ENCODE assay signal across 10 mouse cellular contexts in genomic region chr10:3512620-3513305, GRCm38 (mm10). TPM values are rescaled to one million over a fixed set of nuclear protein-coding genes. Genes with fewer than 3 reads are reported as not detected.
DNase-seq lines count a peak whose midpoint lies in the region; ATAC-seq and TF ChIP-seq lines count a peak whose summit lies in the region.
"Had no signal": no experiment of that assay in that cellular context is flagged by ENCODE, and none has a peak within 500 bp of the region (broad histone marks: within the 10 kb centered on the region; RNA-seq: fewer than 3 reads in every experiment).

No protein-coding gene starts in this region.

- no peaks in the 10 kb centered on the region for H3K79me2 ChIP-seq in MEL (ENCODE audit: control insufficient read depth, insufficient read depth, low read length, poor library complexity)

- DNase-seq in gastrocnemius, postnatal 14 days = peak; percentile 8
- no peak for DNase-seq in gastrocnemius, postnatal 4 days (ENCODE audit: low spot score in 2 of 2)
- peak; percentile 40 for DNase-seq in lung, embryonic 14.5 days
- no peak for DNase-seq in lung, adult 18-20 months
- DNase-seq in MEL (ENCODE audit: low read depth, low spot score) = peak; percentile 28
- DNase-seq in liver, postnatal 0 days = no peak
- DNase-seq: heart, postnatal 14 days had no signal

- TF ChIP-seq RAD21 in MEL (IDR thresholded peaks at IDR 0.05; ENCODE audit: low read depth, low read length) = no peak

- no peak overlapping the region for H3K9ac ChIP-seq in lung, embryonic 14.5 days
- no peak overlapping the region for H3K9ac ChIP-seq in MEL (ENCODE audit: control insufficient read depth, low read depth, low read length, poor library complexity, severe bottlenecking)
- H3K9ac ChIP-seq in liver, postnatal 0 days (replicated peaks) = no peak overlapping the region
- no peak overlapping the region for H3K9ac ChIP-seq in heart, embryonic 12.5 days
- H3K9ac ChIP-seq: embryonic facial prominence, embryonic 12.5 days had no signal

- H3K4me1 ChIP-seq in lung, embryonic 14.5 days (ENCODE audit: insufficient read depth) = peaks cover 7% of the 10 kb centered on the region; the same call in 1 of the 2 replicates
- no peaks in the 10 kb centered on the region for H3K4me1 ChIP-seq in MEL (ENCODE audit: control insufficient read depth in 1 of 2, insufficient read depth in 2 of 2, low read length in 2 of 2)
- H3K4me1 ChIP-seq in liver, postnatal 0 days (ENCODE audit: insufficient read depth) = no peaks in the 10 kb centered on the region
- peaks cover 53% of the 10 kb centered on the region for H3K4me1 ChIP-seq in heart, embryonic 12.5 days (replicated peaks)

- no peak overlapping the region for H3K4me3 ChIP-seq in lung, embryonic 14.5 days (ENCODE audit: low read depth, low read length)
- H3K4me3 ChIP-seq in MEL (ENCODE audit: control insufficient read depth in 1 of 2, insufficient read depth in 1 of 2, low read depth in 2 of 2, low read length in 2 of 2) = no peak overlapping the region
- H3K4me3 ChIP-seq in liver, postnatal 0 days (ENCODE audit: low read depth, low read length) = no peak overlapping the region
- H3K4me3 ChIP-seq in heart, embryonic 12.5 days = no peak overlapping the region
- H3K4me3 ChIP-seq: embryonic facial prominence, embryonic 12.5 days had no signal

- no peak for ATAC-seq in lung, embryonic 14.5 days (ENCODE audit: insufficient read depth)
- ATAC-seq in liver, postnatal 0 days = no peak
- ATAC-seq in monocyte, adult 5-6 weeks (replicated peaks; ENCODE audit: insufficient number of reproducible peaks, low FRiP score, low TSS enrichment, poor library complexity, severe bottlenecking) = no peak
- no peak for ATAC-seq in heart, embryonic 12.5 days (ENCODE audit: insufficient number of reproducible peaks, low FRiP score)

- no peaks in the 10 kb centered on the region for H3K36me3 ChIP-seq in lung, embryonic 14.5 days (ENCODE audit: insufficient read depth)
- no peaks in the 10 kb centered on the region for H3K36me3 ChIP-seq in MEL (ENCODE audit: control insufficient read depth in 1 of 2, insufficient read depth in 2 of 2, low read length in 2 of 2)
- H3K36me3 ChIP-seq in liver, postnatal 0 days (replicated peaks; ENCODE audit: insufficient read depth, low read length) = no peaks in the 10 kb centered on the region
- no peaks in the 10 kb centered on the region for H3K36me3 ChIP-seq in heart, embryonic 12.5 days
- H3K36me3 ChIP-seq: embryonic facial prominence, embryonic 12.5 days had no signal

- TF ChIP-seq POLR2A in MEL (IDR thresholded peaks at IDR 0.05; ENCODE audit: control insufficient read depth in 1 of 2, insufficient read depth in 1 of 2, low read depth in 1 of 2, low read length in 2 of 2, poor library complexity in 1 of 2) = no peak

- peak; percentile 35; the same call in 1 of the 2 replicates for TF ChIP-seq CTCF in lung, embryonic 14.5 days (IDR thresholded peaks at IDR 0.05; ENCODE audit: low read depth)
- TF ChIP-seq CTCF in MEL (IDR thresholded peaks at IDR 0.05 in 2 of 3, conservative IDR thresholded peaks at IDR 0.05 in 1 of 3; ENCODE audit: control insufficient read depth in 1 of 3, insufficient read depth in 1 of 3, low read depth in 2 of 3, low read length in 3 of 3, poor library complexity in 1 of 3, severe bottlenecking in 1 of 3) = peak; percentile 28 to 44 (median 33); a peak in 5 of 6 replicates
- peak; percentile 36 for TF ChIP-seq CTCF in liver, postnatal 0 days (IDR thresholded peaks at IDR 0.05; ENCODE audit: low read depth)

- WGBS in lung, embryonic 14.5 days = 78% methylated on average over 8 of the region's 8 CpGs
- 65% methylated on average over 8 of the region's 8 CpGs for WGBS in liver, postnatal 0 days (ENCODE audit: insufficient replicate concordance)
- 78% methylated on average over 8 of the region's 8 CpGs for WGBS in heart, embryonic 12.5 days

- intact Hi-C loops in gastrocnemius, postnatal 14 days (cut with DNase I; ENCODE audit: low total_unique reads) = no loop called here

- no peak overlapping the region for H3K4me2 ChIP-seq in lung, embryonic 14.5 days
- no peak overlapping the region for H3K4me2 ChIP-seq in liver, postnatal 0 days (ENCODE audit: low read depth, low read length)
- no peak overlapping the region for H3K4me2 ChIP-seq in heart, embryonic 12.5 days
- H3K4me2 ChIP-seq: embryonic facial prominence, embryonic 12.5 days had no signal

- H3K27me3 ChIP-seq in lung, embryonic 14.5 days (ENCODE audit: insufficient read depth, low read length) = no peaks in the 10 kb centered on the region
- H3K27me3 ChIP-seq in MEL (ENCODE audit: control insufficient read depth in 1 of 2, insufficient read depth in 2 of 2, low read length in 2 of 2) = no peaks in the 10 kb centered on the region
- no peaks in the 10 kb centered on the region for H3K27me3 ChIP-seq in liver, postnatal 0 days (ENCODE audit: insufficient read depth, low read length)
- no peaks in the 10 kb centered on the region for H3K27me3 ChIP-seq in heart, embryonic 12.5 days (replicated peaks)
- H3K27me3 ChIP-seq: embryonic facial prominence, embryonic 12.5 days had no signal

- TF ChIP-seq EP300 in MEL (IDR thresholded peaks at IDR 0.05; ENCODE audit: low read depth in 1 of 2, low read length in 2 of 2) = no peak
- no peak for TF ChIP-seq EP300 in liver, postnatal 0 days (IDR thresholded peaks at IDR 0.05; ENCODE audit: low read depth)

- H3K27ac ChIP-seq in lung, embryonic 14.5 days (ENCODE audit: low read depth) = no peak overlapping the region
- H3K27ac ChIP-seq in MEL (ENCODE audit: control insufficient read depth, low read depth, low read length) = no peak overlapping the region
- no peak overlapping the region for H3K27ac ChIP-seq in liver, postnatal 0 days (ENCODE audit: low read depth)
- no peak overlapping the region for H3K27ac ChIP-seq in heart, embryonic 12.5 days (ENCODE audit: poor library complexity, severe bottlenecking)
- H3K27ac ChIP-seq: embryonic facial prominence, embryonic 12.5 days had no signal

- no peaks in the 10 kb centered on the region for H3K9me3 ChIP-seq in lung, embryonic 14.5 days (ENCODE audit: low read depth, low read length)
- H3K9me3 ChIP-seq in MEL (replicated peaks; ENCODE audit: insufficient read depth, low read length) = no peaks in the 10 kb centered on the region
- no peaks in the 10 kb centered on the region for H3K9me3 ChIP-seq in liver, postnatal 0 days (ENCODE audit: low read length)
- H3K9me3 ChIP-seq in heart, embryonic 12.5 days (replicated peaks) = no peaks in the 10 kb centered on the region
- H3K9me3 ChIP-seq: embryonic facial prominence, embryonic 12.5 days had no signal

TF ChIP-seq in MEL, 35 proteins besides CTCF, POLR2A, EP300 and RAD21:
- TF ChIP-seq HCFC1 (IDR thresholded peaks at IDR 0.05; ENCODE audit: low read depth, low read length) (no peak), SMC3 (IDR thresholded peaks at IDR 0.05; ENCODE audit: low read depth, low read length) (peak; percentile 53)

RNA-seq across cellular contexts. Expression of gene Iyd, which starts 27.3 kb away (rescaled TPM):
- total RNA-seq in gastrocnemius, postnatal 14 days (2021) = not detected
- under 1 TPM; 0.62 to 0.66 TPM for total RNA-seq in gastrocnemius, postnatal 4 days (2021)
- 0.67 and 0.85 TPM in 2 replicates for polyA plus RNA-seq in lung, embryonic 14.5 days (2014; fragmentation: Nextera tagmentation; extraction: Ambion mirVana)
- total RNA-seq in MEL (2012; rRNA removed) = not detected in 2 replicates
- polyA plus RNA-seq in MEL (2012; ENCODE audit: insufficient read depth in 1 of 2, insufficient read length in 2 of 2, low read depth in 1 of 2, low replicate concordance in 2 of 2, missing spikeins in 1 of 2) = not detected
- 43.4 and 46.5 TPM in 2 replicates for polyA plus RNA-seq in liver, postnatal 0 days (2015; fragmentation: Nextera tagmentation; extraction: Ambion mirVana)
- not detected in 3 replicates for total RNA-seq in monocyte, adult 5-6 weeks (2017)
- polyA plus RNA-seq in heart, embryonic 12.5 days (2016; fragmentation: Nextera tagmentation; extraction: Ambion mirVana) = 0.42 and 0.49 TPM in 2 replicates

Comparison
In these comparisons a context has a peak if more than half of its experiments do, and no peak if none do; other contexts are left out.
1. DNase-seq: peak in gastrocnemius, postnatal 14 days (single experiment), lung, embryonic 14.5 days (single experiment) and MEL (single experiment); none in gastrocnemius, postnatal 4 days (0 of 2), lung, adult 18-20 months (0 of 2) and liver, postnatal 0 days (single experiment).
2. Peak in every context shown above with its lines, with median percentiles within 50 percentile points of each other: CTCF ChIP-seq.